Mouse (Mus musculus) megakaryocyte, embryonic 14.5 days (primary cell): ENCODE measurements around the gene Scnn1a.

Experiments used
- FLI1 ChIP-seq: IDR thresholded peaks from 2 replicates; pipeline ENCODE4 v1.6.1; 2012; ENCODE audit warnings: low read length, inconsistent platforms, mixed read lengths
- GATA1 ChIP-seq: IDR thresholded peaks from 3 replicates; pipeline ENCODE4 v1.6.1; 2012; ENCODE audit warnings: mixed read lengths, low read length, inconsistent platforms, borderline replicate concordance

DNA sequence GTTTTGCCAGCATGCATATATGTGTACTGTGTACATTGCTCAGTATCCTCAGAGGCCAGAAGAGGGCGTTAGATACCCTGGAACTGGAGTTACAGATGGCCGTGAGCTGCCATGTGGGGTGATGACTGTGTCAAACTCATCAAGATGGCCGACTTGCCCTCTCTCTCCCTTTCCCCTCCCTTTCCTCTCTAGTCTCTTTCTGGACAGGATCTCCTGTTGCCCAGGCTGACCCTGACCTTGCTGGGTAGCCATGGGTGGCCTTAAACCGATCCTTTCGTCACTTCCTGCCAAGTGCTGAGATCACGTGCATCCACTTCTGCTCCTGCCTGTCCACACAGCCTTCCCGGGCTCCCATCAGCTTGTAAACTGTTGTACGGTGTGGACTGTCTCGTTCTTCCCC lies 39.5 kb downstream of the Scnn1a start:
- TF ChIP-seq GATA1 (no peak), FLI1 (no peak)
